Mouse (Mus musculus) 416B (cell line): ENCODE measurements at regions not wholly inside any gene's neighbourhood (a gene's known extent, or its start where the extent isn't known, plus 50 kb on each side); places are given as distances from the start of the nearest gene placed in this dataset.
"Not testable (repeated sequence)": the region's sequence is repeated elsewhere in the genome, so short reads cannot be mapped to it uniquely, and the experiment has no call there.

Experiments
- DNase-seq: peaks from one replicate; pipeline ENCODE4 v3.0.0; 2011; ENCODE audit warnings: low read depth

DNA sequence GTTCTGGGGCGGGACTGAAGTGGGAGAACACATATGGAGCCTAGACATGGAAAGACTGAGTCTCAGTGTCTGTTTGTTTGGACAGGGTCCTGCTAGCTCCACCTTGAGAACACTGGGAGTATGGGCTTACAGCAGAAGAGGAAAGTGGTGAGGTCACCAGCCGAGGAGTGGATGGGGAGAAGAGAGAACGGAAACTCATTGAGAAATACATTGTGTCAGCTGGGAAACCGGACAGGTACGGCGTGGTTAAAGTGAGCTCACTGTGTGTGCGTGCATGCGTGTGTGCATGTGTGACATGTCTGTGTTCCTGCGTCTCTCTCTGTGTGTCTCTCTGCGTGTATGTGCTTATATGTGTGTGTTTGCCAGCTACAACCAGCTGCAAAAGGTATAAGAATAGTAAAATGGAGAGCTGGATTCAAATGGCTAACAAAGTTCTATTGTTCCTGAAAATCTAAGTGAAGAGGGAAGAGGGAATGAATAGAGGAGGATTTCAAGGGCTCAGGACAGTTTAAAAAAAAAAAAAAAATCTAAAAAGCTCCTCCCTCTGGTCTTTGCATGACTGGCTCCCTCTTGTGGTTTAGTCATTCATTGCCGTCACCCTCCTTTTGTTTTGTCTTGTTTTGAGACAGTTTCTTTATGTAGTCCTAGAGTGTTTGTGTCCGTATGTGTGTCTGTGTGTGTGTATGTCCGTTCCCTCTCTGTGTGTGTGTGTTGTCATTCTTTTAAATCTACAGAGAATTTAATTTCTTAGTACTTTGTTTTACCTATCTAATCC lies 52.0 kb upstream of the Ak4 start:
- DNase-seq = peak; percentile 87

DNA sequence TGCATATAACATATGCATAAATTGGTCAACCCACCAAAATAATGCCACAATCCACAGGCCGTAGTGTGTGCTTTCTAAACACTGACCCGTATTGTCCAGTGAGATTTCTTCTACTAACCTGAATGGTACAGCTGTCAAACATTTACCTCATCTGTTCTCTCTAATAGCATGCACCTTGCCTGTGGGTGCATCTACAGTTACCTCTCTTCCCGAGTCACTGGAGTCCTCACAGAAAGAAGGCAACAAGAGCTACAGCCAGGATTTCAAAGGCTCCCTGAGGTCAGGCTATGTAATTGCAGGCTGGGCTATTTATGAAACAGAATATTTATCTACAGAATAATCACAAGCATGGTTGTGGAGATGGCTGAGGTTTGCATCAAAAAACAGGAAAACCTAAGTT lies 53.8 kb upstream of the Ak4 start:
- DNase-seq = no peak

DNA sequence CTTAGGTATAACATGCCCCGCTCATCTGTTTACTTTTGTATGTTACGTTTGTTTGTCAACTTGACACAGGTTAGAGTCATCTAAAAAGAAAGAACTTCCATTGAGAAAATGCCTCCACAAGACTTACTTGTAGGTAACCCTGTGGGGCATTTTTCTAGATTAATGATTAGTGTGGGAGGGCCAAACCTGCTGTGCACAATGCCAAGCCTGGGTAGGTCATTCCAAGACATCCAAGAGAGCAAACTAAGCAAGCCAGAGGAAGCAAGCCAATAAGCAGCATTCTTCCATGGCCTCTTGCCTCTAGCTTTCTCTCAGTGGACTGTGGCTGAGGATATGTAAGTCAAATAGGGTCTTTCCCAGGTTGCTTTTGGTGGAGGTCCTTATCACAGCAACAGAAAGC lies 54.4 kb upstream of the Ak4 start:
- no peak for DNase-seq

DNA sequence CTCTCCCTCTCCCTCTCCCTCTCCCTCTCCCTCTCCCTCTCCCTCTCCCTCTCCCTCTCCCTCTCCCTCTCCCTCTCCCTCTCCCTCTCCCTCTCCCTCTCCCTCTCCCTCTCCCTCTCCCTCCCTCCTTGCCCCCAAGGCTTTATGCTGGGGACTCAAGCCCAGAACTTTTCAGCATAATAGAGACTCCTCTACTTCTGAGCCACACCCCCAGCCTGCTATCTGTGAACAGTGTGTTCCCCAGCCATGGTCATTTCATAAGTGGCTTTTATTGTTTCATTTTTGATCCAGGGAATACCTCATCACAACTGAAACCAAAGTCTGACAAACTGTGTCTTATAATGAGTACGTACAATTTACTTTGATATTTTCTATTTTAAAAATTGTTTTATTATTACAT lies 55.8 kb upstream of the Ak4 start:
- not testable (repeated sequence) for DNase-seq

DNA sequence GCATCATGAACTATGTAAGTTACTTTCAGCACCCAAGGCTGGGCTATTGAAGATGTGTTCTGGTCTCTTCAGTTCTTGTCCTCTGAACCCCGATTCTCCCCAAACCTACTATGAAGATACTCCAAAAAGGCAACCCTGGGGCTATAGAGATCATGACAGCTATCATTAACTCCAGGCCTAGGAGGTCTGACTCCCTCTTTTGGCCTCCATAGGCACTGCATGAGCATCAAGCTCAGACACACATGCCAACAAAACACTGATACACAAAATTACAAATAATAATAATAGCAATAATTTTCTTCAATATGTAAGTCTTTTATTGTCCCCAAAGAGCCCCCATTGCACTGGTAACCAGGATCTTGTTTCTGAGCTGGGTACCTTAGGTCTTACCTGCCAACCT lies 57.3 kb upstream of the Ak4 start:
- DNase-seq = no peak

DNA sequence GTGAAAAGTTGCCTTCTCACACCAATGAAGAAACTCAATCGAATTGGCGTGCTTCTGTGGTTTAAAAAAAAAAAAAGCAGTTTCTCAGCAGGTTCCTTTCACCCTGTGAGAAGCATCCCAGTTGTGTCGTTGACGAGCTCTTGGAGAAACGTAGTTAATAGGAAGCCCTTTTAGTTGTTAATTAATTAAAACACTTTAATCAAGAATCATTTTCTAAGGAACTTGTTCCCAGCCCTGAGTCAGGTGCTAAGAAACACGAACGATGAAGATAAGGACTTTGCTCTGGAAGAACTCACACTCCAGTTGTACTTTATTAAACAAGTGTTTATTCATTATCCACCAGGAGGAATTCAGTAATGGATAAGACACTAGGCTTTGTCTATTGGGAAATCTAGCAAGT lies 58.8 kb upstream of the Ak4 start:
- DNase-seq = no peak

DNA sequence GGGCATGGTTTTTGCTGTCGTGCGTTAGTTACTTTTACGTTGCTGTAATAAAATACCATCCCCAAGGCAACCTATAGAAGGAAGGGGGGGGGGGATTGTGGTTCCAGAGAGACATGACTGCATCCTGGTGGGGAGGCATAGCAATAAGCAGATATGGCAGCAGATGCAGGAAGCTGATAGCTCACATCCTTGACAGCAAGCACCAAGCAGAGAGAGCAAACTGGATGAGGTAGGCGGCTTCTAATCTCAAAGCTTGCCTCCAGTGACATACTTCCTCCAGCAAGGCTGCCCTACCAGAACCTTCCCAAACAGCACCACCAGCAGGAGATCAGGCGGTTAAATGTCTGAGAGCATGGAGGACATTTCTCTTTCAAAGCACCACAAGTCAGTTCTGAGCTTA lies 60.0 kb upstream of the Ak4 start:
- DNase-seq = peak; percentile 95

DNA sequence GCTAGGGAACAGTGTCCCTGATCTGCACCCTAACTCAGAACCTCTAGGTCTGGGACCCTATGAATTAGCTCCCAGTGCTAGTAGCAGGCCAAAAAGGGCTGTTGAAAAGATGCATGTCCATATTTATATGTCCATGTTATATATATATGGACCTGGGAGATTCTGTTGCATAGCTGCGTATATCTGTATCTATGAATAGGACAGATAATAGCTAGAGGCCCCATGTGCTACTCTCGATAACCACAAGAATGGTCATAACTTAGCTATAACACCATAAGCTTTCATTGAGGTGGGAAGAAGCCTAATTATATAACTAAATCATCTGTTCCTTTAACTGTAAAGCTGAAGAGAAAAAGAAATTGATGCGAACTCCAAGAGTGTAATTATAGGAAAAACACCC lies 60.6 kb upstream of the Ak4 start:
- no peak for DNase-seq

DNA sequence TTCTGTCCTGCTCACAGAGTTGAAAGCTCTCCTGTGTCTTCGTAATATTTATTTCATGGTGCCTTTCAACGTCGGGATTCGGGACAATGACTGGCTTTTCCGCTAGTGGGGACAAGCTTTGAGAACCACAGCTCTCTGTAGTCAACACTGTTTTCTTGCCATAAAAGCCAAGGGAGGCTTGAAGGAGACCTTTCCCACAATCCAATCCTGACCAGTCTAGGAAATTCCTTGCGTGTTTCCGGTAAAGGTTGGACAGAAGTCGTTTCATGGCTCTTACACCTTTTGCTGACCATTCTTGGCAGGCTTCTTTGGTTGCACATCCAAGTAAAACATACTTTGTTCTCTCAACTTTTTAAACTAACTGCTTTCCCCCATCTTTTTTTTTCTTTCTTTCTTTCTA lies 61.2 kb upstream of the Ak4 start:
- DNase-seq = no peak

DNA sequence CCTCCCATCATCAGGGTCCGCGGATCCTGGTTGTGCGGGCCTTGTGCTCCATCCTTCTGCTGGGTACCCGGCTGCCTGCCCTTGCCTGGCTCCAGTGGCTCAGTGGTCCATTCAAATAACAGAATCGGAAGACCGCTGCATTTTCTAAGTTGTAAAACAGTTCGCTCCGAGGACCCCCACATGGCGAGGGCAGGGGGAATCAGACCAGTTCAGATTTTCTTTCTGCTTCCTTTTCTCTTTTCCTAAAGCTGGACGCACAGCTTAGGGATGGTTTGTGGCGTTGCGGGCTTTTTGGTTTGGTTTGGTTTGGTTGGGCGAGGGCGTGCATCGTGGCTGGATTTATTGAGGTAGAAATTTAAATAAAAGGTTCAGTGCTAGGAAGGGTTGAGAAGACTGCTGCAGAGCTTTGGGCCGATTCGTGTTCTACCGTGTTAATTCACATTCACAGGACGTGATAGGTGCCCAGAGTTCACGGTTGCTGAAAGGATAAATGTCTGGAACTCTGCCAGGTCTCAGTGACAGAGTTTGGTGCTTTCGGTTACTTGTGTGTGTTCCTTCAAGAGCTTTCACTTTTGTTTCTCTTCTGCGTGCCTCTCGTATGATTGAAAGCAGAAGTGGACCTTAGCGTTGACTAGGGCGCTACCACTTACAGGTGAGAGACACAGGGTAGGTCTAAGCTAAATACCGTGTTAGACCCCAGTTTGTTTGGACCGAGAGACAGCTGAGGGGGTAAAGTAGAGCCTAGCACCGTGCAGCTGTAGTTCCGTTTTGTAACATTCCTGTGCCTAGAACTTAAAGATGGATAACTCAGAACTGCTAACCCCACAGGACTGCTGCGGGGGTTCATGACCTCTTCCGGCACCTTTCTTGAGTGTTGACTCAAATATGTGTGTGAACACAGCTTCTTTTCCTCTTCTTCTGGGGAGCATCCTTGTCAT lies 61.9 kb upstream of the Ak4 start:
- DNase-seq = peak; percentile 89

DNA sequence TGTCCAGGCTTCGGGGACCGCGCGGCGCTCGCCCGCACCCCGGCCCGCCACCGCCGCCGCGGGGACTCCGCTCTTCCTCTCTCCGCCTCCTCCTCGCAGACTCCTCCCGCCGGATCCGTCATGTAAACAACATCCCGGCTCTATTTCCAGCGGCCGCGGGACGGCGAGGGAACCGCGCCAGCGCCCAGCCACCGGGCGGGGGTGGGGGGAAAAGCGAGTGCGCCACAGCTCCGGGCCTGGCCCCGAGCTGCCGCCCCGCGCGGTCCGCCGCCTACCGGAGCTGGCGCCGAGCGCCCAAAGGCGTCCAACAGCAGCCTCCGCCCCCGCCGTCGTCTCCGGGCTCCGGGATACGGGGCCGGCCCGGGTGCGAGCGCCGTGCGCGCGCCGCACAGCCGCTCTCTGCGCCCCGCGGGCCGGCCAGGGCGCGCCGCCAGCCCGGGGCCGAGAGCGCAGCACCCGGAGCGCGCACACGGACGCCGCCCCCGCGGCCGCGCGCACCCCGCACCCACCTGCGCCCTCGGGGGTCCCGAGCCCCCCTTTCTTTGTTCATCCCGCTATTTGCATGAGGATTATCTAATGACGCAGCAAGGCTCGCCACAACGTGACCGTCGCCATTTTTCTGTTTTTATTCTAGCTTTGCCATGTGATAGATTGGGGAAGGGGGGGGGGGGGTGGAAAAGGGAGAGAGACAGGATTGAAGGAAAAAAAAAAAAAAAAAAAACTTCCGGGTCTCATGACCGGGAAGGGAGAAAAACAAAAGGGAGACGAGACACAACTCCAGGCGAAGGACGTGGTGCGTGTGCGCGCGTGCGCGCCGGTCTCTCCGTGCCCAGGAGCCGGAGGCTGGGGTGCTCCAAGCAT lies 62.8 kb upstream of the Ak4 start:
- DNase-seq = peak; percentile 70

DNA sequence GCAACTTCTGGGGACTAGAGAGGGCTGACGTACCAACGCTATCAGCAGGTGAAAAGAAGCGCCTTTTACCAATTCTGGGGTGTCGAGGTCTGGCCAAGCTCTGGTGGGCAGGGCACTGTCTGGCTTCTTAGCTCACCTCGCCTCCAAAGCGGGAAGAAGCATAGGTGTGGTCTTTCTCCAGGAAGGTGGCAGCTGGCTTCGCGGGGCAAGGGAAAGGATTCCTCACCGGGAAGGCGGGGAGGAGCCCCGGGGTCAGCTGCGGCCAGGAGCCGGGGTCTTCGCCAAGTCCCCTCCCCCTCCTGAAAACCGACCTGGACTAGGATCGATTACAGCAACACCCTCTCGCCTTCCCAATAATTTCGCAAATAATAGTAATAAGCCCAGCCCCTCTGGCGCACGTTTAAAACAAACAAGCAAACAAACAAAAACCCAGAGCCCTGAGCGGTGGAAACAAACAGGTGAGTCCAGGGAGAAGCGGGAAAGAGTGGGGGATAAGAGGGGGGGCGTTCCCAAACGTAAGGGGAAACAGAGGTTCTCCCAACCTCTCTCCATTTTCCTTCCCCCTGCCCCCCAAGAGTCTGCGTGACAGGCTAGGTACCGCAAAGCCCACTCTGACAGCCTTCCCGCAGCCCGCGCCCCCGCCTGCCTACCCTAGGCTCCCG lies 63.5 kb upstream of the Ak4 start:
- no peak for DNase-seq

DNA sequence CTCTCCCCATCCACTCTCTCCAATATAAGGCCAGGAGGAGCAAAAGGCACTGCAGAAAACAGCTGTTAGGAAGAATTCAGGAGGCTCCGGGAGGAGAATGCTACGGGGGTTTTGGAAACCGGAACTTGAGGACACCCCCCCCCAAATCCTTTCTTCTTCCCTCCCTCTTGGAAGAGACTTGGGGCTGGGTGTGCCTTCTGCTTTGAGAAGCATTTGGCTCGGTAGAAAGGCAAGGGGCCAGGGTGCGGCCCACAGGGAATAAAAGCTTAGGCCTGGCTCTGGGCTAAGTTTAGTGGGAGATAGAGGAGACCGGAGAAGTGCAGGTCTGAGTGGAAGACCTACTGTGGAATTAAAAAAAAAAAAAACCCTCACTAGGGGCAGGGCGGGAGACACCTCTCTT lies 64.1 kb upstream of the Ak4 start:
- no peak for DNase-seq

DNA sequence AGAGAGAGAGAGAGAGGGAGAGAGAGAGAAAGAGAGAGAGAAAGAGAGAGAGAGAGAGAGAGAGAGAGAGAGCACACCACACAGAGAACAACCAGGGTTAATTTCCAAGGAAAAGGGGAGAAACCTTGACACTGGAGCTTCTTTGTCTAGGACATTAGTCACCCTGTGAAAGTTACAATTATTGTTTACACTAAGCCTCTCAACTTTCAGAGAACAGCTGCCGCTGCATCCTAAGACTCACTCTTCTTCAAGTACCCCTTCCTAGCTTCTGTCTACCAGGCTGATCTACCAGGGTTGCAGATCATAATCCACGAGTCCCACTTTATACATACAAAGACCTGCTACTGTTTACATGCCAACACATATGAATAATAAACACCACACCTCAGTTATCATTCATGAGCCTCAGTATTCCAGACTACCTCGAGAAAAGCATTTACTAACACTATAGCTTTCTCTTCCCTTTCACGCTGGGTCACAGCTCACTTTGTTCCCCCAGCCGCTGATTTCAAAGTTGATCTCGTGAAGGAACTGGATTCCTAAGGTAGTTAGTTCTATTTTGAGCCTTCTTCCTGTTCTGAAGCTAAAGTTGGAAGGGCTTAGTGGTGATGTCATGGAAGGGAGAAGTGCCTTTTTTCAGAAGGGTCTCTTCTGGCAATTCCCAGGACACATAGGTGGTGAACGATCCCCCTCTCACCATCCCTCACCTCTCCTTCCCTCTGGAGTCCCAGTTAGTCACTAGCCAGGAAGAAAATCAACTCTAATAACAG lies 64.8 kb upstream of the Ak4 start:
- no peak for DNase-seq

DNA sequence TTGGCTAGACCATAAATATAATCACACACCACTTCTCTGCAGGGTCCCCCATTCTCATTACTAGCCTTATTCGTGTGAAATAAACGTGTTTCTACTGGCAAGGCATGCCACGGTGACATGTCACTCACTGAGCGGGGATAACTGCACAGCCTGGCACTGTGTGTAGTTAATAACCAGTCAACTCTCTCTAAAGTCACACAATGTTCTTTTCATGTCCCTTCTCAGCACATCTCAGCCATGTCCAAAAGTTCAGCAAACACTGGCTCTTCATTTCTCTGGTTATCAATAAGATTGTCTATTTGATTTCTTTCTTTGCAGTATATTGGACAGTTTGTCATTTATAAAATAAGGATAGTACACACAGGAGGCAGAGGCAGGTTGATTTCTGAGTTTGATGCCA lies 66.9 kb upstream of the Ak4 start:
- DNase-seq = no peak

DNA sequence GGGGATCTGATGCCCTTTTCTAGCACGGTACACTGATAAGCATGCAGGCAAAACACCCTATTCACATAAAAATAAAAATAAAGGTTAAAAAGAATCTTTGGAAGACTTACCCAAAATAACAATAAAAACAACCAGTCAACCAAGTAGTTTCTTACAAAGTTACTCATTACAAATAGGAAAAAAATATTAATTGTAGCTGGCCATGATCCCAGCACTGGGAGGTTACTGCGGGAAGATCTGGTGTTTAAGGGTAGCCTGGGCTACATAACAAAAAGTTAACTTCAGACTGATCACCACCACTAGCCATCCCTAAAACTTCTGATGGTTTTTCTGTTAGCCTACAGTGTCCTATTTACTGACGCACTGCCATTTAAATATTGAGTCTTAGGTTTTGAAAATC lies 67.4 kb upstream of the Ak4 start:
- no peak for DNase-seq

DNA sequence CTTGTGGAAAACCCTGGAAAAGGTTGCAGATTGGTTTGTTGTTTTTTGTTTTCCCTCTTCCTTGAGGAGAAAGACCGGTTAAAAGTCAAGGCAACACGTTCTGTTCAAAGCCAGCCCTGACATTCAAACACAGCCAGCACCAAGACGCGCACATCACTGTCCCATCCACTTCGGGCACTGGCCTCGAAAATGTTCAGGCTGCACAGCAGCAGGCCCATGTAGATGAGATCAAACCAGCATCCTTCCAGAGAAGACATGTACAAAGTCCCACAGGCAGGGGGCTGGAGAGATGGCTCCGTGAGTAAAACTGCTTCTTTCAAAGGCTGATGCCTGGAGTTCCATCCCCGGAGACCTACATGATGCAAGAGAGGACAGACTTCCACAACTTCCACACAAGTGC lies 68.4 kb upstream of the Ak4 start:
- no peak for DNase-seq

DNA sequence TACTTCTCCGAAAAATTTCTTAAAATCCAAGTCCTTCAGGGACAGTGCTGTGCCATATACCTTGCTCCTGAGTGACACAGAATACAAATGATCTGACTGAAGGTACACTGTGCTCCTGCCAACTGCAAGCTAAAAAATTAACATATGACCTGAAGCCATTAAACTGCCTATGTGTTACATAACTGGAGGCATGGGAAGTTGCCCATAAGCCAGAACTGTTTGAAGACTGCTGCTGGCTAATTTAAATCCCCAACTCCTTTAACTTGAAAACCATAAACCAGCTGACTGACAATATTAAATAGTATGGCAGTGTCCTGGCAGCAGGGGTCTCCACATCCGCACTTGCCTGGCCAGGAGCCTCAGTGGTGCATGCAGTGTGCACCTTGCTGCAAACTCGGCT lies 68.9 kb upstream of the Ak4 start:
- DNase-seq = no peak

DNA sequence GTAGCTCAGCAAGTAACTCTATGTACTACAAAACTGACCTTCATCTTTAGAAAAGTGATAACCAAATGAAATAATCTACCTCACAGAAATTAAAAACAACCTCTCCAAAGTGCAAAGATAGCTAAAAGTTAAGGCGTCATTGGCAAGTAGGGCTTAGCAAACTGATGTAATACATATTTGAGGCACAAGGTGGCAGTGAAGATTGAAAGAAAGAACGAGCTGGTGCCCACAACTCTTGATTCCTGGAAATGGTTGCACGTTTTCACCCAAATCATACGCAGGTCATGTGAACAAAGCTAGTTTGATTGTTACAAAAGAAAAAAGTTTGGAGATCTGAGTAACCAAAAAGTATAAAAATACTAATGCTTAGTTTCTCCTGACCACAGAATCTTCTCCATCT lies 69.7 kb upstream of the Ak4 start:
- peak; percentile 89 for DNase-seq

DNA sequence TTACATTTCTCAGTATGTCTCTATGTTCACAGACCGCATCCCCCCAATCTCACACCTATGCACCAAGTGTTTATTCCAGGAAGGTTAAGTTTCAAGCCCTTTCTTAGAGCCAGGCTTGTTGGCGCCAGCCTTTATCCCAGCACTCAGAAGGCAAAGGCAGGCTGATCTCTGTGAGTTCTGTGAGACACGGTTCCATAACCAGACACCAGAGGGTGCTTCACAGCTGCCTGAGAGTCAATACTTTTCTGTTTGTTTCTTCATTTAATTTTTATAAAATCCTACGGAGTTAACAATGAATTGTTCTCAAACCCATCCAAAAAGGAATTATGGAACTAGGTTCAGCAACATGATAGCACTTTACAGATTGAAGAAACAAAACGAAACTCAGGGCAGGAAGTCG lies 71.8 kb upstream of the Ak4 start:
- DNase-seq = no peak

DNA sequence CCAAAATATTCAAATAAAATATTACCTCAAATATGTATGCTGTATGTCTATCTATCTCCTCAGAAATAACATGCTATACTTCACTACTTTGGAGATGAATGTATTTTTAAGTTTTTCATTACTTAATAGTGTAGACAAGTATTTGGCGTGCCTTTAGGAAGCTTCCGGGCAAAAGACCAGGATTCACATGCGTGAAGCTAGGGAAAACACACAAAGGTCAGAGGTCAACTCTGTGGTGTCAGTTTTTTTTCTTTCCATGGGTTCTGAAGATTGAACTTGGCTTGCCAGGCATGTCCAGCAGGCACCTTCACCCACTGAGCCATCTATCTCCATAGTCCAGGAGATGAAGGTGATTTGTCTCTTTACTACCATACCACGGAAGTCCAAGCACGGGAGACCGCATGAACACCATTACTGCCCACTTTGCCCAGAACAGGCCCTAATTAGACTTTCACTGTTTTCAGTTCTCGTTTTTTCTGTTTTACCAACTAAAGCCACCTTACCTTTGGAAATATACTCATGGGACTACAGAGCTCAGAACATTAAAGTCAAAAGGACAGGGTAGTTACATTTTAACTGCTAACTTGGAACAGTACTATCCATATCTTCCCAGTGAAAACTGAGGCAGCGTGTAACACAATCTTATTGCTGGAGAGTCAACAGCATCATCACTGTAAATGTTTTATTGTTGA lies 76.9 kb upstream of the Ak4 start:
- DNase-seq = no peak
